Mouse (Mus musculus): ENCODE measurements at regions not wholly inside any gene's neighbourhood (a gene's known extent, or its start where the extent isn't known, plus 50 kb on each side); places are given as distances from the start of the nearest gene placed in this dataset.
"Not testable (repeated sequence)": the region's sequence is repeated elsewhere in the genome, so short reads cannot be mapped to it uniquely, and the experiment has no call there.

DNA sequence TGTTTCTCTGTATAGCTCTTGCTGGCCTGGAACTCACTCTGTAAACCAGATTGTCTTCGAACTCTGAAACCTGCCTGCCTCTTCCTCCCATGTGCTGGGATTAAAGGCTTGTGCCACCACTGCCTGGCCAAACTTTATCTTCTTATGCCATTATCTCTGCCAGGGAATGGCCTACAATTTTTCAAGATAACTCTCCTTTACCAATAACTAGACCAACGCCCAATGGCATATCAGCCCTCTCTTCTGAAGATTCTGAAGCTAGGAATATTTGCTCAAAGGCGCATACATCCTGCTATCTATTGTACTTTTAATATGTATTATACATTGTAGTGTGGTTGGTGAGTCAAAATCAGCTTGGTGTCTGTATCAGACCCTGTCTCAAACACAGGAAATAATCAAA is 235.4 kb upstream of the Cts3 start:
- DNase-seq (ENCODE audit: low spot score in 2 of 2) = not testable (repeated sequence)

DNA sequence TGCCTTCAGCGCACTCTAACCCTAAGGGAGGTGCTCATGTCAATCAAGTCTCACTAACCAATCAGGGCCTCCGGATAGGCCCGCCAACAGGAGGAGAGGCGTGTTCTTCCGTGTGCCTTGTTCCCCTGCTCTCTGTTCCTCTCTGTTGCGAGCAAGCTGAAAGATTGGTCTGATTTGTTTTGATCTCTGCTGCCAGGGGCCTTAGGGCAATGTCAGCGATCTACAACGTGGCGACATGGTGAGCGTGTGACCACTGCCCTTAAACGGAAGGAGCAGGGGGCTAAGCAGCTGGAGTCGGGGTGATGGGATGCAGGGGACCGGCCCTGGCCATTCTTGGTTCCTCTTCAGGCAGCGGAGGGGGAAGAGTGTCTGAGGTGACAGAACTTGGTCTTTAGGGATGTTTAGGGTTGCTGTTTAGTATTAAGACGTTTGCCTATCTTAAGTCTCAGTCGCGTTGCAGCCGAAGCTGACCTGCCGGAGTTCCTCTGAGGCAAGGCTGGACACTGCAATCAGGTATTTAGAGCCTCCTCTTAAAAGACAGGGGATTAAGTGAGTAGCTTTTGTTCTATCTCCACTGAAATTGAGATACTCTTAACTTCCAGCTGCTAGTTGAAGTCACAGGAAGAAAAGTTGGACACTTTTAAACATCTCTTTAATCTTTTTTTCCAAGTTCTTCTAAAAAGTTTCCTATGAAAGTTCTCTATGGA is 234.4 kb upstream of the Cts3 start:
- peak; percentile 27 to 32 for DNase-seq (ENCODE audit: low spot score in 2 of 2)

DNA sequence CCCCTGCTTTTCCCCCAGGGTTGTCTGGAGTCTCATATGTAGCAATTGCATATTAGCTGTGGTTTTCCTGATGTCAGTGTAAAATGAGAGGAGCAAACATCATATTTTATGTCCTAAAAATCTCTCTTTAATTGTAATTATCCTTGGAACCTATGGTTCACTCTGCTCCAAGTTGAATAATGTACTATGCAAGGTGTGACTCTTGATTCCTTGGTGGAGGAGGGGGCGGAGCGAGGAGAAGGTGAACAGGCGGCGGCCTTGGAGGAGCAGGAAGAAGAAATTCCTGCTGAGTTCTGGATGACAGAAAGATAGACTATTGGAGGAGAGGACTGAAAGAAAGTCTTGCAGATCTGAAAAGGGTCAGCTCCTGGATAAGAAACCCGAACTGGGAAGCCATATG is 233.8 kb upstream of the Cts3 start:
- not testable (repeated sequence) for DNase-seq (ENCODE audit: low spot score in 2 of 2)

DNA sequence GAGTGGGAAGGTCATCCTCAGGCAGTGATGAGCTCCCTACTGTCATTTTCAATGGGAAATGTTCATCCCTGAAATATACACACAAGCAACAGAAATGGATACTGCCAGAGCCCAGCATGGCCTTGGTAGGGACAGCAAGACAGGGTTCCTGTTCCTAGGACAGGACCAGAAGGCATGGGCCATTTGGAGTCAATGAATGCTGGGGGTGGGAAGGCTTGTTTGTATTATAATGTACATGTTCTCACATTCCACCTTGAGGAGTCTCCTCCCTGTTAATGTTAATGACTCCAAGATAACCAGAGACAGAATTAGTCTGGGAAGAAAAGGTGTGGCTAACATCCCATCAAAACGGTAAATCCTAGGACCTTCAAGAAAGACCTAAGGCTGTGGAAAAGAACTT is 193.5 kb upstream of the Cts3 start:
- DNase-seq (ENCODE audit: low spot score in 2 of 2) = not testable (repeated sequence)

All from thymus, postnatal 10 days (tissue).